Mouse (Mus musculus): ENCODE results near the gene Slc38a3.

DNA sequence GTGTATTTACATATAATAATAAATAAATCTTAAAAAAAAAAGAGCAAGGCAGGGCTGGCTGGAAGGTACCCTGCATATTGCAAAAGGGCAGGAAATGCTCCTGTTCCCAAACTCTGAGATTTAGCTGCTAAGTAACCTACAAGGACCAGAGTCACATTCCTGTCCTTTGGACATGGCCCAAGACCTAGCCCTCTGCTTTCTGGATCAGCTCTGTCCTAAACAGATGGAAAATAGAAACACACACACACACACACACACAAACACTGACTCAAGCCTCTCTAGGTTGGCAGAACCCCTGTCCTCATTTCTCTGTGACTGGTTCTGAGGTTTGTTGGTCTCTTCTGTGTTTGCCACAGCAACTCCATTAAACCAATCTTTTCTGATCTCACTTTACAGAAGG is 48.4 kb downstream of the Slc38a3 start:
- TF ChIP-seq CTCF (IDR thresholded peaks at IDR 0.05; ENCODE audit: extremely low read depth, insufficient read depth, insufficient read length, insufficient replicate concordance) (no peak), POLR2A (IDR thresholded peaks at IDR 0.05; ENCODE audit: low read depth, low read length) (no peak)

All from spleen, adult 2 months (tissue).